Mouse (Mus musculus): ENCODE measurements around the gene Flywch2. TPM values are rescaled to one million over a fixed set of nuclear protein-coding genes. Genes with fewer than 3 reads are reported as not detected.

Gene Flywch2
- polyA plus RNA-seq (2016; fragmentation: Nextera tagmentation; extraction: Ambion mirVana) = 71.0 and 76.7 TPM in 2 replicates

GRCm38 (mm10) chr17:23785561-23786471 is at the start of gene Flywch2:
Gene Flywch2, minus strand, starts transcription at chr17:23786081.
- 2% methylated on average over 43 of the region's 43 CpGs for WGBS
- peak; percentile 87 for ATAC-seq (ENCODE audit: insufficient number of reproducible peaks, insufficient read depth, low FRiP score, low TSS enrichment, low read depth)

GRCm38 (mm10) chr17:23831201-23831600 is 45.3 kb upstream of the Flywch2 start:
- no peaks in the 10 kb centered on the region for H3K9me3 ChIP-seq
- no peak overlapping the region for H3K4me3 ChIP-seq (replicated peaks)
- H3K9ac ChIP-seq (replicated peaks) = no peak overlapping the region
- 94% methylated on average over 1 of the region's 1 CpGs for WGBS
- peaks cover 11% of the 10 kb centered on the region for H3K36me3 ChIP-seq
- peaks cover 31% of the 10 kb centered on the region for H3K27me3 ChIP-seq
- no peak for ATAC-seq (ENCODE audit: insufficient number of reproducible peaks, insufficient read depth, low FRiP score, low TSS enrichment, low read depth)
- no peak overlapping the region for H3K27ac ChIP-seq
- no peak overlapping the region for H3K4me2 ChIP-seq
- H3K4me1 ChIP-seq (replicated peaks) = peaks cover 12% of the 10 kb centered on the region; the same call in 1 of the 2 replicates

More at GRCm38 (mm10) chr17:23785561-23786471, at the start of gene Flywch2:
- H3K9me3 ChIP-seq = no peaks in the 10 kb centered on the region
- H3K4me1 ChIP-seq (replicated peaks) = peaks cover 22% of the 10 kb centered on the region
- peak within 1 kb of the TSS; percentile 78 for H3K27ac ChIP-seq
- peak within 1 kb of the TSS; percentile 73 for H3K4me2 ChIP-seq
- peak within 1 kb of the TSS; percentile 76 for H3K9ac ChIP-seq (replicated peaks)
- peak within 1 kb of the TSS; percentile 67 for H3K4me3 ChIP-seq (replicated peaks)
- no peaks in the 10 kb centered on the region for H3K36me3 ChIP-seq
- H3K27me3 ChIP-seq = no peaks in the 10 kb centered on the region

- no peaks in the 10 kb centered on the region for H3K9me3 ChIP-seq
- H3K9ac ChIP-seq (replicated peaks) = peak within 1 kb of the TSS; percentile 91
- H3K4me3 ChIP-seq (replicated peaks) = peak within 1 kb of the TSS; percentile 82
- ATAC-seq (ENCODE audit: insufficient number of reproducible peaks, insufficient read depth, low FRiP score, low TSS enrichment, low read depth) = peak; percentile 91
- peaks cover 23% of the 10 kb centered on the region for H3K4me1 ChIP-seq (replicated peaks)
- peak within 1 kb of the TSS; percentile 71 for H3K4me2 ChIP-seq
- peaks cover 30% of the 10 kb centered on the region for H3K36me3 ChIP-seq
- H3K27me3 ChIP-seq = peaks cover 18% of the 10 kb centered on the region
- H3K27ac ChIP-seq = peak within 1 kb of the TSS; percentile 95
- WGBS = 2% methylated on average over 28 of the region's 42 CpGs
Measured at GRCm38 (mm10) chr17:23829064-23829619, 43.3 kb upstream of the Flywch2 start, which contains the start of gene Elob. Gene Elob, minus strand, starts transcription at chr17:23829136.

- Histone ChIP-seq H3K4me2 (peak overlapping the region; percentile 71), H3K36me3 (peaks cover 37% of the 10 kb centered on the region), H3K9me3 (no peaks in the 10 kb centered on the region), H3K4me3 (replicated peaks) (peak overlapping the region; percentile 82), H3K4me1 (replicated peaks) (peaks cover 23% of the 10 kb centered on the region), H3K27me3 (peaks cover 11% of the 10 kb centered on the region), H3K27ac (peak overlapping the region; percentile 85), H3K9ac (replicated peaks) (peak overlapping the region; percentile 91)
- WGBS = under 1% methylated on average over 47 of the region's 47 CpGs
- peak; percentile 43 for ATAC-seq (ENCODE audit: insufficient number of reproducible peaks, insufficient read depth, low FRiP score, low TSS enrichment, low read depth)
Measured at GRCm38 (mm10) chr17:23828271-23829001, 42.6 kb upstream of the Flywch2 start.

GRCm38 (mm10) chr17:23825591-23825990 is 39.7 kb upstream of the Flywch2 start:
- WGBS = 77% methylated on average over 4 of the region's 4 CpGs

GRCm38 (mm10) chr17:23823614-23824013 is 37.7 kb upstream of the Flywch2 start:
- peaks cover 23% of the 10 kb centered on the region for H3K4me1 ChIP-seq (replicated peaks)
- peaks cover 86% of the 10 kb centered on the region for H3K36me3 ChIP-seq
- peaks cover 11% of the 10 kb centered on the region for H3K9me3 ChIP-seq
- 94% methylated on average over 12 of the region's 12 CpGs for WGBS
- H3K4me3 ChIP-seq (replicated peaks) = no peak overlapping the region
- no peak overlapping the region for H3K4me2 ChIP-seq
- H3K27ac ChIP-seq = no peak overlapping the region
- ATAC-seq (ENCODE audit: insufficient number of reproducible peaks, insufficient read depth, low FRiP score, low TSS enrichment, low read depth) = no peak
- no peaks in the 10 kb centered on the region for H3K27me3 ChIP-seq
- no peak overlapping the region for H3K9ac ChIP-seq (replicated peaks)

More at GRCm38 (mm10) chr17:23825591-23825990, 39.7 kb upstream of the Flywch2 start:
- Histone ChIP-seq H3K4me1 (replicated peaks) (peaks cover 23% of the 10 kb centered on the region), H3K4me3 (replicated peaks) (no peak overlapping the region), H3K27ac (no peak overlapping the region), H3K9me3 (no peaks in the 10 kb centered on the region), H3K9ac (replicated peaks) (no peak overlapping the region), H3K4me2 (no peak overlapping the region), H3K36me3 (peaks cover 66% of the 10 kb centered on the region), H3K27me3 (no peaks in the 10 kb centered on the region)
- ATAC-seq (ENCODE audit: insufficient number of reproducible peaks, insufficient read depth, low FRiP score, low TSS enrichment, low read depth) = no peak

- H3K9ac ChIP-seq (replicated peaks) = no peak overlapping the region
- H3K4me2 ChIP-seq = no peak overlapping the region
- H3K4me3 ChIP-seq (replicated peaks) = no peak overlapping the region
- H3K36me3 ChIP-seq = peaks cover 92% of the 10 kb centered on the region
- peaks cover 22% of the 10 kb centered on the region for H3K4me1 ChIP-seq (replicated peaks)
- ATAC-seq (ENCODE audit: insufficient number of reproducible peaks, insufficient read depth, low FRiP score, low TSS enrichment, low read depth) = no peak
- H3K9me3 ChIP-seq = peaks cover 15% of the 10 kb centered on the region
- no peaks in the 10 kb centered on the region for H3K27me3 ChIP-seq
- 81% methylated on average over 16 of the region's 16 CpGs for WGBS
- no peak overlapping the region for H3K27ac ChIP-seq
Measured at GRCm38 (mm10) chr17:23823018-23823417, 37.1 kb upstream of the Flywch2 start.

GRCm38 (mm10) chr17:23822094-23822493 is 36.2 kb upstream of the Flywch2 start:
- no peak for ATAC-seq (ENCODE audit: insufficient number of reproducible peaks, insufficient read depth, low FRiP score, low TSS enrichment, low read depth)
- H3K4me1 ChIP-seq (replicated peaks) = peaks cover 13% of the 10 kb centered on the region
- no peak overlapping the region for H3K4me2 ChIP-seq
- no peaks in the 10 kb centered on the region for H3K27me3 ChIP-seq
- H3K4me3 ChIP-seq (replicated peaks) = no peak overlapping the region
- 72% methylated on average over 6 of the region's 6 CpGs for WGBS
- no peak overlapping the region for H3K27ac ChIP-seq
- peaks cover 98% of the 10 kb centered on the region for H3K36me3 ChIP-seq
- H3K9ac ChIP-seq (replicated peaks) = no peak overlapping the region
- peaks cover 15% of the 10 kb centered on the region for H3K9me3 ChIP-seq

GRCm38 (mm10) chr17:23820731-23821130 is 34.9 kb upstream of the Flywch2 start:
- Histone ChIP-seq H3K9me3 (peaks cover 15% of the 10 kb centered on the region), H3K9ac (replicated peaks) (no peak overlapping the region), H3K4me1 (replicated peaks) (peaks cover 11% of the 10 kb centered on the region), H3K27ac (no peak overlapping the region), H3K27me3 (no peaks in the 10 kb centered on the region), H3K36me3 (peaks cover 99% of the 10 kb centered on the region), H3K4me3 (replicated peaks) (no peak overlapping the region), H3K4me2 (no peak overlapping the region)
- no peak for ATAC-seq (ENCODE audit: insufficient number of reproducible peaks, insufficient read depth, low FRiP score, low TSS enrichment, low read depth)
- 93% methylated on average over 5 of the region's 5 CpGs for WGBS

GRCm38 (mm10) chr17:23819235-23819634 is 33.4 kb upstream of the Flywch2 start:
- Histone ChIP-seq H3K9ac (replicated peaks) (no peak overlapping the region), H3K4me2 (no peak overlapping the region), H3K4me1 (replicated peaks) (no peaks in the 10 kb centered on the region; the same call in 1 of the 2 replicates), H3K4me3 (replicated peaks) (no peak overlapping the region), H3K9me3 (peaks cover 23% of the 10 kb centered on the region), H3K36me3 (peaks cover 99% of the 10 kb centered on the region), H3K27ac (no peak overlapping the region), H3K27me3 (no peaks in the 10 kb centered on the region)
- ATAC-seq (ENCODE audit: insufficient number of reproducible peaks, insufficient read depth, low FRiP score, low TSS enrichment, low read depth) = no peak
- WGBS = 98% methylated on average over 25 of the region's 25 CpGs

- WGBS = 97% methylated on average over 8 of the region's 8 CpGs
- Histone ChIP-seq H3K27me3 (no peaks in the 10 kb centered on the region), H3K9me3 (peaks cover 23% of the 10 kb centered on the region), H3K4me2 (no peak overlapping the region), H3K36me3 (peaks cover 100% of the 10 kb centered on the region), H3K4me1 (replicated peaks) (no peaks in the 10 kb centered on the region; the same call in 1 of the 2 replicates), H3K27ac (no peak overlapping the region), H3K4me3 (replicated peaks) (no peak overlapping the region), H3K9ac (replicated peaks) (no peak overlapping the region)
- ATAC-seq (ENCODE audit: insufficient number of reproducible peaks, insufficient read depth, low FRiP score, low TSS enrichment, low read depth) = no peak
Measured at GRCm38 (mm10) chr17:23818579-23818978, 32.7 kb upstream of the Flywch2 start.
